Mouse (Mus musculus) embryonic fibroblast, embryonic 13.5 days (primary cell): ENCODE results near the gene Pitpnc1. TPM values are rescaled to one million over a fixed set of nuclear protein-coding genes. Genes with fewer than 3 reads are reported as not detected.

Experiments used
- H3K27ac ChIP-seq: 2 replicates; pipeline ENCODE4 v1.5.1; 2012; ENCODE audit warnings: low read length, control low read depth, inconsistent platforms; ENCODE audit not compliant: insufficient read depth
- H3K4me1 ChIP-seq: 2 replicates; pipeline ENCODE4 v1.6.1; 2011; ENCODE audit warnings: low read length; ENCODE audit not compliant: control insufficient read depth, insufficient read depth
- H3K4me3 ChIP-seq: 2 replicates; pipeline ENCODE4 v1.5.1; 2011; ENCODE audit warnings: mild to moderate bottlenecking, control low read depth, low read length; ENCODE audit not compliant: insufficient read depth
- CTCF ChIP-seq: IDR thresholded peaks from 2 replicates; pipeline ENCODE4 v1.5.1; 2011; ENCODE audit warnings: mild to moderate bottlenecking, control low read depth, low read length, moderate library complexity, borderline replicate concordance; ENCODE audit not compliant: insufficient read depth
- POLR2A ChIP-seq: IDR thresholded peaks from 2 replicates; pipeline ENCODE4 v1.6.1; 2011; ENCODE audit warnings: low read depth, mild to moderate bottlenecking, control low read depth, low read length, moderate library complexity
- polyA plus RNA-seq: library from polyadenylated mRNA; stranded (reverse); fragments of >200 nt; gene quantifications from 2 replicates; pipeline ENCODE4 v1.2.4, GENCODE M21; 2011; ENCODE audit warnings: low read depth; ENCODE audit not compliant: missing spikeins, insufficient read length

Gene Pitpnc1
- polyA plus RNA-seq, 1 experiment = 19.8 TPM

GRCm38 (mm10) chr11:107421751-107422355, 48.6 kb downstream of the Pitpnc1 start:
- no peaks in the 10 kb centered on the region for H3K4me1 ChIP-seq

GRCm38 (mm10) chr11:107419925-107420324, 50.6 kb downstream of the Pitpnc1 start:
- Histone ChIP-seq H3K4me3 (no peak overlapping the region), H3K27ac (no peak overlapping the region)
- TF ChIP-seq POLR2A = no peak
- no peak for TF ChIP-seq CTCF

More at GRCm38 (mm10) chr11:107421751-107422355, 48.6 kb downstream of the Pitpnc1 start:
- no peak for TF ChIP-seq CTCF
- no peak for TF ChIP-seq POLR2A
- H3K4me3 ChIP-seq = no peak overlapping the region
- H3K27ac ChIP-seq = no peak overlapping the region

DNA sequence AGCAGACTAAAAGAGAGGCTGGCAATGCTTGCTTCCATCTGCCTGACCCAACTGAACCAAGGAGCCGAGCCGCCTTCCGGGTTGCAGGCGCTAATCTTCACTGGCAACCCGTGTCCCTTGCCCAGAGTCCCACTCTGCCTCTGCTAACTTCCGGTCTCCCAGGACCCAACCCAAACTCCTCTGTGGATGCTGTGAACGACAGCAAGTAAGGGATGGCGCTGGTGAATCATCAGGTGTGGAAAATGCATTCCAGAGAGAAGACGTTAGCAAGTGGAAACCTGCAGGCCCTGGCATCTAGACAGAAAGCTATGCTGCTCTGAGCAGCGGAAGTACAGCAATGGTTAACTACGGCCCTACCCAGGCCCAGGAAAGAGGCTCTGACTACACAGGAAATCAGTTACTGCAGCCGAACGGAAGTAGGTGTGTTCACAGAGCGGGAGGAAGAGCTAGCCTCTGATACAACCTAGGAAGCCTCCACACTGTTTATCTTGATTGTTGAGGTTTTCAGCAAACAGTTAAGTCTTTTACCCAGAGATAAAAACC, 53.4 kb downstream of the Pitpnc1 start:
- TF ChIP-seq POLR2A = no peak
- no peak for TF ChIP-seq CTCF
- Histone ChIP-seq H3K27ac (no peak overlapping the region), H3K4me3 (no peak overlapping the region), H3K4me1 (no peaks in the 10 kb centered on the region)

More at GRCm38 (mm10) chr11:107419925-107420324, 50.6 kb downstream of the Pitpnc1 start:
- H3K4me1 ChIP-seq = no peaks in the 10 kb centered on the region

GRCm38 (mm10) chr11:107416561-107416926, 54.0 kb downstream of the Pitpnc1 start:
- Histone ChIP-seq H3K4me3 (no peak overlapping the region), H3K27ac (no peak overlapping the region), H3K4me1 (no peaks in the 10 kb centered on the region)
- TF ChIP-seq POLR2A = no peak
- no peak for TF ChIP-seq CTCF

GRCm38 (mm10) chr11:107415901-107416560, 54.5 kb downstream of the Pitpnc1 start:
- H3K4me1 ChIP-seq = no peaks in the 10 kb centered on the region
- no peak overlapping the region for H3K27ac ChIP-seq
- H3K4me3 ChIP-seq = no peak overlapping the region
- TF ChIP-seq CTCF = no peak
- TF ChIP-seq POLR2A = no peak

DNA sequence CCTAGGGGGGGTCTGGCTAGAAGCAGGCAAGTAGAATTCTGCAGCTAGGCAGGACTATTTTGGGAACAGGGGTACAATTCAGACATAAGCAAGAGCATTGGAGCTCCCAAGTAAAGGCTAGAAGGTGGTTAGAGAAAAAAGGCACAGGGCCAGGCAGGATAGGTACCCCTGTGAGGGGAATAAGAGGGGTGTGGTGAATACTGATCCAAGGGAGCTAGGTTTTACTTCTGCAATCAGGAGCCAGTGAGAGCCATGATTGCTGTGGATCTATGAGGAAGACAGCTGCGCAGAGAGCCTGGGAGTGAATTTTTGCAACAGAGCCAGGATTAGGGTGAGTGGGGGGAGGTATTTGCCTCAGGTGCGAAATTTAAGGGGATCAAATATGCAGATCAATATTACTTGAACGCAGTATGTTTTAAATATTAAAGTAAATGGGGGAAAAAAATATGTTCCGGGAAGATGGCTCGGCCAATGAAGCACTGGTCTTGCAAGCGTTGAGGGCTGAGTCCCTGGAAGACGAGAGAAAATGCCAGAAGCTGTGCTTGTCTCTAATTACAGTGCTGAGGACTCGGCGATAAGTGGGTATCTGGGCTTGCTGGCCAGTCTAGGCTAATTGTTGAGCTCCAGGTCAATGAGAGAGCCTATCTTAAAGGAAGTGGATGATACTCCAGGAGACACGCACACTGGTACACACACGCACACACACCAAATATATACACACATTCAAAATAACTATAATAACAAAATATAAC, 55.3 kb downstream of the Pitpnc1 start:
- Histone ChIP-seq H3K4me1 (no peaks in the 10 kb centered on the region), H3K27ac (no peak overlapping the region), H3K4me3 (no peak overlapping the region)
- TF ChIP-seq CTCF = no peak
- TF ChIP-seq POLR2A = no peak

GRCm38 (mm10) chr11:107413251-107413655, 57.2 kb downstream of the Pitpnc1 start:
- Histone ChIP-seq H3K4me3 (peak overlapping the region; percentile 25), H3K27ac (no peak overlapping the region), H3K4me1 (no peaks in the 10 kb centered on the region)

GRCm38 (mm10) chr11:107412128-107412527, 58.4 kb downstream of the Pitpnc1 start:
- Histone ChIP-seq H3K4me1 (no peaks in the 10 kb centered on the region), H3K4me3 (no peak overlapping the region), H3K27ac (no peak overlapping the region)
- no peak for TF ChIP-seq POLR2A
- no peak for TF ChIP-seq CTCF

More at GRCm38 (mm10) chr11:107413251-107413655, 57.2 kb downstream of the Pitpnc1 start:
- no peak for TF ChIP-seq POLR2A

DNA sequence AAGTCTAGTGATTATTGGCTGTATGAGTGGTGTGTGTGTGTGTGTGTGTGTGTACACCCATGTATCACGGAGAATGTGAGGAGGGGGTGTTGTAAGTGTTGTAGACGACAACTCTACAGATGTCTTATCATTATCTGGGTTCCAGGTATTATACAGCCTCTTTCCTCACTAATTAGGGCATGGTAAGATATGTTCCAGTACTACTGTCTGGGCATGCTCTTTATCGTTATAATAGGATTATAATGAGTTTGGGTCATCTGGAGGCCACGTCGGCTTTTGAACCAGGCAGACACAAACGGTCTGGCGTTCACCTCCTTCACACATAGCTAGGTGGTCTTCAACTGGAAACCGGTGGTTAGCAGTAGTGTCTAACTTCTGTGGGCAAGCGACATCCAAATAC, 58.9 kb downstream of the Pitpnc1 start:
- Histone ChIP-seq H3K27ac (no peak overlapping the region), H3K4me3 (no peak overlapping the region), H3K4me1 (no peaks in the 10 kb centered on the region)
- TF ChIP-seq POLR2A (no peak), CTCF (no peak)

- H3K4me1 ChIP-seq = no peaks in the 10 kb centered on the region
- TF ChIP-seq POLR2A (no peak), CTCF (no peak)
- no peak overlapping the region for H3K27ac ChIP-seq
- H3K4me3 ChIP-seq = no peak overlapping the region
Measured at GRCm38 (mm10) chr11:107410804-107411203, 59.7 kb downstream of the Pitpnc1 start.
